Mouse (Mus musculus) megakaryocyte, embryonic 14.5 days (primary cell): ENCODE data around the gene Dnaic1. TPM values are rescaled to one million over a fixed set of nuclear protein-coding genes. Genes with fewer than 3 reads are reported as not detected.

Source experiments
- H3K27me3 ChIP-seq: replicated peaks from 2 replicates; pipeline ENCODE3; 2012; ENCODE audit warnings: inconsistent platforms
- H3K36me3 ChIP-seq: replicated peaks from 2 replicates; pipeline ENCODE3; 2012; ENCODE audit warnings: low read length, inconsistent platforms, mixed read lengths
- H3K4me1 ChIP-seq: 2 replicates; pipeline ENCODE4 v1.6.1; 2012; ENCODE audit warnings: inconsistent platforms
- H3K4me3 ChIP-seq: replicated peaks from 2 replicates; pipeline ENCODE3; 2012; ENCODE audit warnings: moderate library complexity, mild to moderate bottlenecking, inconsistent platforms
- H3K9me3 ChIP-seq: 2 replicates; pipeline ENCODE4 v1.6.1; 2012; ENCODE audit warnings: inconsistent platforms
- FLI1 ChIP-seq: IDR thresholded peaks from 2 replicates; pipeline ENCODE4 v1.6.1; 2012; ENCODE audit warnings: low read length, inconsistent platforms, mixed read lengths
- GATA1 ChIP-seq: IDR thresholded peaks from 3 replicates; pipeline ENCODE4 v1.6.1; 2012; ENCODE audit warnings: mixed read lengths, low read length, inconsistent platforms, borderline replicate concordance
- polyA plus RNA-seq: library from polyadenylated mRNA; stranded (reverse); fragments of >175 nt; gene quantifications from 2 replicates; pipeline ENCODE4 v1.2.3, GENCODE M21; 2012; ENCODE audit warnings: low replicate concordance; ENCODE audit not compliant: insufficient read depth

Dnaic1 gene
- polyA plus RNA-seq, 1 experiment, result not detected

GRCm38 (mm10) chr4:41534866-41535265 lies 34.7 kb upstream of the Dnaic1 start:
- no peak overlapping the region for H3K4me3 ChIP-seq
- no peaks in the 10 kb centered on the region for H3K36me3 ChIP-seq
- H3K4me1 ChIP-seq, result no peaks in the 10 kb centered on the region
- H3K27me3 ChIP-seq, result no peaks in the 10 kb centered on the region
- TF ChIP-seq GATA1 (no peak), FLI1 (no peak)
- peaks cover 3% of the 10 kb centered on the region; the same call in 1 of the 2 replicates for H3K9me3 ChIP-seq

- peaks cover 3% of the 10 kb centered on the region; the same call in 1 of the 2 replicates for H3K9me3 ChIP-seq
- TF ChIP-seq GATA1 (no peak), FLI1 (no peak)
- 0 out of 2 replicates have a peak, but pooled peaks cover 2% of the 10 kb centered on the region for H3K4me1 ChIP-seq
- peaks cover 7% of the 10 kb centered on the region for H3K27me3 ChIP-seq
- no peak overlapping the region for H3K4me3 ChIP-seq
- H3K36me3 ChIP-seq, result no peaks in the 10 kb centered on the region
Measured at GRCm38 (mm10) chr4:41542136-41542535, 27.4 kb upstream of the Dnaic1 start.

GRCm38 (mm10) chr4:41545985-41546384 lies 23.6 kb upstream of the Dnaic1 start:
- TF ChIP-seq FLI1, result no peak
- TF ChIP-seq GATA1, result no peak
- no peaks in the 10 kb centered on the region for H3K36me3 ChIP-seq
- H3K4me3 ChIP-seq, result peak overlapping the region; percentile 46
- H3K4me1 ChIP-seq, result 0 out of 2 replicates have a peak, but pooled peaks cover 2% of the 10 kb centered on the region
- peaks cover 7% of the 10 kb centered on the region for H3K27me3 ChIP-seq
- 0 out of 2 replicates have a peak, but pooled peaks cover 2% of the 10 kb centered on the region for H3K9me3 ChIP-seq

GRCm38 (mm10) chr4:41547086-41547485 lies 22.5 kb upstream of the Dnaic1 start:
- Histone ChIP-seq H3K4me1 (0 out of 2 replicates have a peak, but pooled peaks cover 2% of the 10 kb centered on the region), H3K36me3 (no peaks in the 10 kb centered on the region), H3K4me3 (no peak overlapping the region), H3K27me3 (peaks cover 7% of the 10 kb centered on the region), H3K9me3 (0 out of 2 replicates have a peak, but pooled peaks cover 2% of the 10 kb centered on the region)
- TF ChIP-seq GATA1 (no peak), FLI1 (no peak)

GRCm38 (mm10) chr4:41552529-41552928 lies 17.0 kb upstream of the Dnaic1 start:
- H3K4me1 ChIP-seq, result peaks cover 22% of the 10 kb centered on the region
- no peak overlapping the region for H3K4me3 ChIP-seq
- H3K36me3 ChIP-seq, result no peaks in the 10 kb centered on the region
- H3K9me3 ChIP-seq, result 0 out of 2 replicates have a peak, but pooled peaks cover 2% of the 10 kb centered on the region
- peaks cover 9% of the 10 kb centered on the region for H3K27me3 ChIP-seq
- TF ChIP-seq FLI1 (no peak), GATA1 (no peak)

GRCm38 (mm10) chr4:41553116-41553515 lies 16.5 kb upstream of the Dnaic1 start:
- peaks cover 10% of the 10 kb centered on the region for H3K27me3 ChIP-seq
- no peak overlapping the region for H3K4me3 ChIP-seq
- TF ChIP-seq GATA1, result no peak
- no peak for TF ChIP-seq FLI1
- peaks cover 22% of the 10 kb centered on the region for H3K4me1 ChIP-seq
- H3K36me3 ChIP-seq, result no peaks in the 10 kb centered on the region
- H3K9me3 ChIP-seq, result no peaks in the 10 kb centered on the region

- peaks cover 13% of the 10 kb centered on the region for H3K27me3 ChIP-seq
- no peaks in the 10 kb centered on the region for H3K36me3 ChIP-seq
- no peaks in the 10 kb centered on the region for H3K9me3 ChIP-seq
- TF ChIP-seq GATA1, result no peak
- no peak for TF ChIP-seq FLI1
- H3K4me1 ChIP-seq, result peaks cover 26% of the 10 kb centered on the region
- H3K4me3 ChIP-seq, result no peak overlapping the region
Measured at GRCm38 (mm10) chr4:41554994-41555663, 14.4 kb upstream of the Dnaic1 start.

- Histone ChIP-seq H3K27me3 (peaks cover 13% of the 10 kb centered on the region), H3K36me3 (no peaks in the 10 kb centered on the region), H3K4me1 (peaks cover 26% of the 10 kb centered on the region), H3K9me3 (no peaks in the 10 kb centered on the region), H3K4me3 (no peak overlapping the region)
- no peak for TF ChIP-seq FLI1
- no peak for TF ChIP-seq GATA1
Measured at GRCm38 (mm10) chr4:41556311-41556953, 13.1 kb upstream of the Dnaic1 start.

- peaks cover 26% of the 10 kb centered on the region for H3K4me1 ChIP-seq
- H3K36me3 ChIP-seq, result no peaks in the 10 kb centered on the region
- no peaks in the 10 kb centered on the region for H3K9me3 ChIP-seq
- TF ChIP-seq GATA1, result no peak
- TF ChIP-seq FLI1, result no peak
- H3K27me3 ChIP-seq, result peaks cover 13% of the 10 kb centered on the region
- no peak overlapping the region for H3K4me3 ChIP-seq
Measured at GRCm38 (mm10) chr4:41557092-41557491, 12.5 kb upstream of the Dnaic1 start.

- Histone ChIP-seq H3K36me3 (no peaks in the 10 kb centered on the region), H3K4me3 (no peak overlapping the region), H3K27me3 (peaks cover 30% of the 10 kb centered on the region), H3K4me1 (peaks cover 14% of the 10 kb centered on the region), H3K9me3 (no peaks in the 10 kb centered on the region)
- TF ChIP-seq GATA1, result no peak
- no peak for TF ChIP-seq FLI1
Measured at GRCm38 (mm10) chr4:41563297-41563696, 6.3 kb upstream of the Dnaic1 start.
